32 mouse cellular contexts compared by ENCODE assay signal in the genomic region with DNA sequence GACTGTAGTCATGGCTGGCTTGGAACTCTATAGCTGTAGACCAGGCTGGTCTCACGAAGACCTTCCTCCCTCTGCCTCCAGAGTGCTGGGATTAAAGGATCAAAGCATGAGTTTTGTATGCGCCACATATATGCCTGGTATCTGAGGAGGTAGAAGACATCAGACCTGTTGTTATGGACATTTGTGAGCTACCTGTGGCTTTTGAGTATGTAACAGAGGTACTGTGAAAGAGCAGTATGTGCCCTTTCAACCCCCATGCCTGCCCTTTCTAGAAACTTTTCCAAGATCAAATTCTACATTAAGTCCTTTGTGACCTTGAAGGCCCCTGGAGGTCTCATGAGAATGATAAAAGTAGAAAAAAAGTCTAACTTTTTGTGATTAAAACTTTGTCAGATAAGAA. TPM values are rescaled to one million over a fixed set of nuclear protein-coding genes. Genes with fewer than 3 reads are reported as not detected.
DNase-seq lines count a peak whose midpoint lies in the region; ATAC-seq and TF ChIP-seq lines count a peak whose summit lies in the region.
"Had no signal": no experiment of that assay in that cellular context is flagged by ENCODE, and none has a peak within 500 bp of the region (broad histone marks: within the 10 kb centered on the region; RNA-seq: fewer than 3 reads in every experiment).

No protein-coding gene starts in this region.

- 90% methylated on average over 2 of the region's 2 CpGs for WGBS in hindbrain, embryonic 14.5 days
- WGBS in kidney, embryonic 16.5 days, result 88% methylated on average over 2 of the region's 2 CpGs

- no peak overlapping the region for H3K4me3 ChIP-seq in ES-E14 (ENCODE audit: insufficient read depth in 1 of 2, low read depth in 1 of 2, low read length in 2 of 2, poor library complexity in 1 of 2, severe bottlenecking in 1 of 2)
- H3K4me3 ChIP-seq in hindbrain, embryonic 14.5 days (replicated peaks; ENCODE audit: low read length), result no peak overlapping the region
- no peak overlapping the region for H3K4me3 ChIP-seq in kidney, embryonic 16.5 days (ENCODE audit: low read length)
- H3K4me3 ChIP-seq: embryonic facial prominence, embryonic 13.5 days; embryonic facial prominence, embryonic 15.5 days; erythroblast, embryonic 14.5 days; forebrain, embryonic 10.5 days; forebrain, embryonic 12.5 days had no signal

- no peaks in the 10 kb centered on the region; a peak in 1 of 4 replicates for H3K4me1 ChIP-seq in ES-E14 (ENCODE audit: control insufficient read depth in 2 of 2, insufficient read depth in 2 of 2, low read length in 2 of 2, poor library complexity in 1 of 2)
- H3K4me1 ChIP-seq in hindbrain, embryonic 14.5 days (replicated peaks; ENCODE audit: control insufficient read depth, insufficient read depth, low read length), result no peaks in the 10 kb centered on the region
- H3K4me1 ChIP-seq in kidney, embryonic 16.5 days (ENCODE audit: insufficient read depth, low read length), result no peaks in the 10 kb centered on the region
- H3K4me1 ChIP-seq: embryonic facial prominence, embryonic 13.5 days; embryonic facial prominence, embryonic 15.5 days; forebrain, embryonic 10.5 days; forebrain, embryonic 12.5 days had no signal

- H3K9me3 ChIP-seq in ES-E14 (ENCODE audit: control insufficient read depth, insufficient read depth, low read depth, low read length), result no peaks in the 10 kb centered on the region
- H3K9me3 ChIP-seq in hindbrain, embryonic 14.5 days (ENCODE audit: control insufficient read depth, low read length), result no peaks in the 10 kb centered on the region
- no peaks in the 10 kb centered on the region for H3K9me3 ChIP-seq in kidney, embryonic 16.5 days (ENCODE audit: low read length)
- H3K9me3 ChIP-seq: embryonic facial prominence, embryonic 13.5 days; embryonic facial prominence, embryonic 15.5 days had no signal

- intact Hi-C loops in heart, postnatal 10 days (cut with DNase I), result no loop called here

- H3K27me3 ChIP-seq in hindbrain, embryonic 14.5 days (ENCODE audit: control insufficient read depth, insufficient read depth, low read length), result no peaks in the 10 kb centered on the region
- H3K27me3 ChIP-seq in kidney, embryonic 16.5 days (ENCODE audit: insufficient read depth, low read length), result no peaks in the 10 kb centered on the region
- H3K27me3 ChIP-seq: CH12.LX; embryonic facial prominence, embryonic 13.5 days; embryonic facial prominence, embryonic 15.5 days; forebrain, embryonic 12.5 days had no signal

- no peak overlapping the region for H3K9ac ChIP-seq in ES-E14 (ENCODE audit: insufficient read depth, low read depth, low read length, poor library complexity, severe bottlenecking)
- no peak overlapping the region for H3K9ac ChIP-seq in hindbrain, embryonic 14.5 days
- no peak overlapping the region for H3K9ac ChIP-seq in kidney, embryonic 16.5 days (replicated peaks; ENCODE audit: low read length)
- H3K9ac ChIP-seq: embryonic facial prominence, embryonic 13.5 days; embryonic facial prominence, embryonic 15.5 days; forebrain, embryonic 12.5 days had no signal

- peak; percentile 49 for DNase-seq in heart, adult 11 months
- no peak for DNase-seq in heart, postnatal 10 days
- DNase-seq in ES-E14 (ENCODE audit: low read depth, low spot score) (no peak), ZHBTc4 (ENCODE audit: low read depth, low spot score) (peak; percentile 72)
- no peak for DNase-seq in hindbrain, embryonic 14.5 days (ENCODE audit: low spot score)
- DNase-seq: adrenal gland, adult 2 months; adrenal gland, postnatal 10 days; adrenal gland, postnatal 25 days; B cell, adult 2 months; cerebellum, adult 11 months; cerebellum, adult 18-20 months; cerebellum, adult 8-10 months; cerebellum, adult 9-11 months; cerebellum, postnatal 14 days; cerebellum, postnatal 36 days; embryo, embryonic 11 days had no signal

- H3K4me2 ChIP-seq in hindbrain, embryonic 14.5 days (replicated peaks), result no peak overlapping the region
- H3K4me2 ChIP-seq in kidney, embryonic 16.5 days (replicated peaks; ENCODE audit: low read depth, low read length), result no peak overlapping the region
- H3K4me2 ChIP-seq: embryonic facial prominence, embryonic 13.5 days; embryonic facial prominence, embryonic 15.5 days; forebrain, embryonic 12.5 days had no signal

- no peak for ATAC-seq in hindbrain, embryonic 14.5 days (ENCODE audit: low FRiP score)
- no peak for ATAC-seq in kidney, embryonic 16.5 days (ENCODE audit: low FRiP score, low TSS enrichment)
- ATAC-seq: CD4-positive, CD25-positive, alpha-beta regulatory T cell, adult 4 months; forebrain, embryonic 14.5 days; forebrain, embryonic 16.5 days had no signal

- in situ Hi-C loops in ES-E14 (cut with MboI; ENCODE audit: low sequenced_read_pairs in 2 of 2, unreplicated experiment in 2 of 2), result no loop called here

- peak overlapping the region; percentile 79; the same call in 1 of the 2 replicates for H3K27ac ChIP-seq in ES-E14 (ENCODE audit: insufficient read depth, low read depth, low read length, poor library complexity, severe bottlenecking)
- H3K27ac ChIP-seq in hindbrain, embryonic 14.5 days, result no peak overlapping the region
- no peak overlapping the region for H3K27ac ChIP-seq in kidney, embryonic 16.5 days (ENCODE audit: low read length)
- H3K27ac ChIP-seq: embryonic facial prominence, embryonic 13.5 days; embryonic facial prominence, embryonic 15.5 days; forebrain, embryonic 10.5 days; forebrain, embryonic 12.5 days had no signal

- no peaks in the 10 kb centered on the region for H3K36me3 ChIP-seq in ES-E14 (ENCODE audit: control insufficient read depth, insufficient read depth, low read length, poor library complexity, severe bottlenecking)
- H3K36me3 ChIP-seq in hindbrain, embryonic 14.5 days (replicated peaks; ENCODE audit: control insufficient read depth, insufficient read depth), result no peaks in the 10 kb centered on the region
- no peaks in the 10 kb centered on the region for H3K36me3 ChIP-seq in kidney, embryonic 16.5 days (ENCODE audit: insufficient read depth, low read length)
- H3K36me3 ChIP-seq: embryonic facial prominence, embryonic 13.5 days; embryonic facial prominence, embryonic 15.5 days; forebrain, embryonic 10.5 days; forebrain, embryonic 12.5 days had no signal

TF ChIP-seq in ES-E14, 5 proteins besides CTCF, POLR2A, EP300 and RAD21:
- no peak for TF ChIP-seq HCFC1 (IDR thresholded peaks at IDR 0.05; ENCODE audit: borderline replicate concordance, insufficient read depth, low read length)
- no peak for TF ChIP-seq ZC3H11A (IDR thresholded peaks at IDR 0.05; ENCODE audit: borderline replicate concordance, low read depth, low read length)
- no peak for TF ChIP-seq CHD2 (IDR thresholded peaks at IDR 0.05; ENCODE audit: low read depth, low read length)
- no peak for TF ChIP-seq MAFK (IDR thresholded peaks at IDR 0.05; ENCODE audit: insufficient read depth, low read depth, low read length)
- no peak for TF ChIP-seq ZNF384 (IDR thresholded peaks at IDR 0.05; ENCODE audit: low read depth, low read length)

RNA-seq across cellular contexts. Expression of a gene that starts 8.7 kb away (rescaled TPM):
- total RNA-seq in heart, postnatal 10 days (2021), result not detected
- 3.1 and 16.5 TPM in 2 replicates for total RNA-seq in ES-E14 (2012; rRNA removed)
- polyA plus RNA-seq in hindbrain, embryonic 14.5 days (2014; fragmentation: Nextera tagmentation; extraction: Ambion mirVana), result not detected in 2 replicates
- not detected in 2 replicates for polyA plus RNA-seq in kidney, embryonic 16.5 days (2015; fragmentation: Nextera tagmentation; extraction: Ambion mirVana)
- total RNA-seq: adrenal gland, adult 2 months; adrenal gland, postnatal 10 days; adrenal gland, postnatal 25 days; adrenal gland, postnatal 4 days; CH12.LX; common myeloid progenitor, adult 5-6 weeks; MEL had no signal
- polyA plus RNA-seq: adrenal gland, adult 2 months; brain, embryonic 14.5 days; CD4-positive, CD25-positive, alpha-beta regulatory T cell, adult 4 months; embryonic facial prominence, embryonic 11.5 days; embryonic facial prominence, embryonic 13.5 days; embryonic facial prominence, embryonic 15.5 days; erythroblast, embryonic 14.5 days; forebrain, embryonic 10.5 days; forebrain, embryonic 12.5 days; forebrain, embryonic 14.5 days; forebrain, embryonic 16.5 days; frontal cortex, adult 2 months had no signal

RNA-seq across cellular contexts. Expression of a gene that starts 16.6 kb away (rescaled TPM):
- not detected for total RNA-seq in heart, postnatal 10 days (2021)
- 1.2 and 1.9 TPM in 2 replicates for total RNA-seq in ES-E14 (2012; rRNA removed)
- not detected in 2 replicates for polyA plus RNA-seq in hindbrain, embryonic 14.5 days (2014; fragmentation: Nextera tagmentation; extraction: Ambion mirVana)
- polyA plus RNA-seq in kidney, embryonic 16.5 days (2015; fragmentation: Nextera tagmentation; extraction: Ambion mirVana), result not detected in 2 replicates
- total RNA-seq: adrenal gland, adult 2 months; adrenal gland, postnatal 10 days; adrenal gland, postnatal 25 days; adrenal gland, postnatal 4 days; CH12.LX; common myeloid progenitor, adult 5-6 weeks; MEL had no signal
- polyA plus RNA-seq: adrenal gland, adult 2 months; brain, embryonic 14.5 days; CD4-positive, CD25-positive, alpha-beta regulatory T cell, adult 4 months; embryonic facial prominence, embryonic 11.5 days; embryonic facial prominence, embryonic 13.5 days; embryonic facial prominence, embryonic 15.5 days; erythroblast, embryonic 14.5 days; forebrain, embryonic 10.5 days; forebrain, embryonic 12.5 days; forebrain, embryonic 14.5 days; forebrain, embryonic 16.5 days; frontal cortex, adult 2 months had no signal

RNA-seq across cellular contexts. Expression of a gene that starts 18.2 kb away (rescaled TPM):
- not detected for total RNA-seq in heart, postnatal 10 days (2021)
- total RNA-seq in ES-E14 (2012; rRNA removed), result 2.7 and 9.3 TPM in 2 replicates
- not detected in 2 replicates for polyA plus RNA-seq in hindbrain, embryonic 14.5 days (2014; fragmentation: Nextera tagmentation; extraction: Ambion mirVana)
- polyA plus RNA-seq in kidney, embryonic 16.5 days (2015; fragmentation: Nextera tagmentation; extraction: Ambion mirVana), result not detected in 2 replicates
- total RNA-seq: adrenal gland, adult 2 months; adrenal gland, postnatal 10 days; adrenal gland, postnatal 25 days; adrenal gland, postnatal 4 days; CH12.LX; common myeloid progenitor, adult 5-6 weeks; MEL had no signal
- polyA plus RNA-seq: adrenal gland, adult 2 months; brain, embryonic 14.5 days; CD4-positive, CD25-positive, alpha-beta regulatory T cell, adult 4 months; embryonic facial prominence, embryonic 11.5 days; embryonic facial prominence, embryonic 13.5 days; embryonic facial prominence, embryonic 15.5 days; erythroblast, embryonic 14.5 days; forebrain, embryonic 10.5 days; forebrain, embryonic 12.5 days; forebrain, embryonic 14.5 days; forebrain, embryonic 16.5 days; frontal cortex, adult 2 months had no signal

RNA-seq across cellular contexts. Expression of a gene that starts 30.3 kb away (rescaled TPM):
- total RNA-seq in heart, postnatal 10 days (2021), result not detected
- total RNA-seq in ES-E14 (2012; rRNA removed), result not detected in 2 replicates
- not detected in 2 replicates for polyA plus RNA-seq in hindbrain, embryonic 14.5 days (2014; fragmentation: Nextera tagmentation; extraction: Ambion mirVana)
- not detected in 2 replicates for polyA plus RNA-seq in kidney, embryonic 16.5 days (2015; fragmentation: Nextera tagmentation; extraction: Ambion mirVana)
- total RNA-seq: adrenal gland, adult 2 months; adrenal gland, postnatal 10 days; adrenal gland, postnatal 25 days; adrenal gland, postnatal 4 days; CH12.LX; common myeloid progenitor, adult 5-6 weeks; MEL had no signal
- polyA plus RNA-seq: adrenal gland, adult 2 months; brain, embryonic 14.5 days; CD4-positive, CD25-positive, alpha-beta regulatory T cell, adult 4 months; embryonic facial prominence, embryonic 11.5 days; embryonic facial prominence, embryonic 13.5 days; embryonic facial prominence, embryonic 15.5 days; forebrain, embryonic 10.5 days; forebrain, embryonic 12.5 days; forebrain, embryonic 14.5 days; forebrain, embryonic 16.5 days; frontal cortex, adult 2 months had no signal

RNA-seq across cellular contexts. Expression of a gene that starts 58.7 kb away (rescaled TPM):
- total RNA-seq in heart, postnatal 10 days (2021), result not detected
- not detected in 2 replicates for total RNA-seq in ES-E14 (2012; rRNA removed)
- not detected in 2 replicates for polyA plus RNA-seq in hindbrain, embryonic 14.5 days (2014; fragmentation: Nextera tagmentation; extraction: Ambion mirVana)
- polyA plus RNA-seq in kidney, embryonic 16.5 days (2015; fragmentation: Nextera tagmentation; extraction: Ambion mirVana), result not detected in 2 replicates
- total RNA-seq: adrenal gland, adult 2 months; adrenal gland, postnatal 10 days; adrenal gland, postnatal 25 days; adrenal gland, postnatal 4 days; CH12.LX; common myeloid progenitor, adult 5-6 weeks; MEL had no signal
- polyA plus RNA-seq: adrenal gland, adult 2 months; brain, embryonic 14.5 days; CD4-positive, CD25-positive, alpha-beta regulatory T cell, adult 4 months; embryonic facial prominence, embryonic 11.5 days; embryonic facial prominence, embryonic 13.5 days; erythroblast, embryonic 14.5 days; forebrain, embryonic 10.5 days; forebrain, embryonic 12.5 days; forebrain, embryonic 14.5 days; forebrain, embryonic 16.5 days; frontal cortex, adult 2 months had no signal

Comparison
In these comparisons a context has a peak if more than half of its experiments do, and no peak if none do; other contexts are left out.
1. DNase-seq: peak in heart, adult 11 months (single experiment) and ZHBTc4 (single experiment); none in heart, postnatal 10 days (0 of 2), ES-E14 (single experiment) and hindbrain, embryonic 14.5 days (single experiment).